Mouse (Mus musculus): ENCODE results near the gene Avil.

Gene Avil

DNA sequence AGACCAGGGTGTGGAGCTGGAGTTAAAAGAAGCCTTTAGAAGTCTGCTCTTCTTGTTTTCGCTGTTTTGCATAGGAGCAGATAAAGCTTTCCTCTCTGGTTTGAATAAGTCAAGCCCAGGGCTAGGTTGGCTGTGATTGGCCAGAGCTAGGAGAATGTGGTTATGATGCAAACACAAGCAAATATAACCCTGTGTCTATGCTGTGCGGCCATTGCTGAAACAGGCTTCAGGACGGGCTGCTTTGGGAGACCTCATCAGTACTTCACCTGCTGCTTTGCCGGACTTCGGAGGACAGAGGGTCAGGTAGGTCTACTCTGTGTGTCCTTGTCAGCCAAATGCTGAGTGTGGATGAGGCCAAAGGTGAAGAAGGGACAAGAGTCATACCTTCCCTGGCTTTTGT lies at the start of gene Avil:
Gene Avil (plus strand): TSS at position 181 of the 400 bp plus-strand sequence.
- DNase-seq: no peak

DNA sequence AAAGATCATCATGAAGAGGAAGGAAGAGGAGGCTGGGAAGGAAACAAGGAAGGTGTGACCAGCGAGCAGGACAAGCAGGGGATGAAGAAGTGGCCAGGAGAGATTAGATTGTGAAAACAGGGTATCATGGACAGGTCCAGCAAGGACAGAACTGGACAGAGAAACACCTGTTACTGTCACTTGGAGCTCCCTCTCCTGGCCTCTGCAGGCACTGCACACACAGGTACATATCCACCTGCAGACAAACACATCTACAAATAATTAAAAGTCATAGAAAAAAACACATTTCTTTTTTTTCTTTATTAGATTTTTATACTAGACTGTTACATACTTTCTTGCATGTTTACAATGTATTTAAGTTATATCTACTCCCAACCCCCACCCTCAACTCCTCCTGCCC lies 48.1 kb upstream of the Avil start:
- no peak for DNase-seq

DNA sequence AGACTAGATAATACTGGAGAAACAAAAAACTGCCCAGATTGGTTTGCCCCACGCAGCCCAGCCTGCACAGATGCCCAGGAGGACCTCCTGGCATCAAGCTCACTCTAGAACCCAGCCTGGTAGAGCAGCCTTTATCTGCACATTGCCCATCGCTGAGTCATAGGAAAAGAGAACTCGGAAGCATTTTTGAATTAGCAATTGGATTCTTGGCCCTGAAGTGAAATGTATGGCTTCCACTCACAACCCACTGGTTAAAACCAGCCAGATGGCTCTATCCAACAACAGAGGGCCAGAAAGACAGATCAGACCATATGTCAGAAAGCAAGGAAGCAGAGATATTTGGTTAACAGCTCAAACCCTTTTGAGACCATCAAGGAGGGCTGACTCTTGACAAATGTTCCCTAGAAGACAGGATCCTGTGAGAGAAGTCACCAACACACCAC lies 47.5 kb upstream of the Avil start:
- no peak for DNase-seq

DNA sequence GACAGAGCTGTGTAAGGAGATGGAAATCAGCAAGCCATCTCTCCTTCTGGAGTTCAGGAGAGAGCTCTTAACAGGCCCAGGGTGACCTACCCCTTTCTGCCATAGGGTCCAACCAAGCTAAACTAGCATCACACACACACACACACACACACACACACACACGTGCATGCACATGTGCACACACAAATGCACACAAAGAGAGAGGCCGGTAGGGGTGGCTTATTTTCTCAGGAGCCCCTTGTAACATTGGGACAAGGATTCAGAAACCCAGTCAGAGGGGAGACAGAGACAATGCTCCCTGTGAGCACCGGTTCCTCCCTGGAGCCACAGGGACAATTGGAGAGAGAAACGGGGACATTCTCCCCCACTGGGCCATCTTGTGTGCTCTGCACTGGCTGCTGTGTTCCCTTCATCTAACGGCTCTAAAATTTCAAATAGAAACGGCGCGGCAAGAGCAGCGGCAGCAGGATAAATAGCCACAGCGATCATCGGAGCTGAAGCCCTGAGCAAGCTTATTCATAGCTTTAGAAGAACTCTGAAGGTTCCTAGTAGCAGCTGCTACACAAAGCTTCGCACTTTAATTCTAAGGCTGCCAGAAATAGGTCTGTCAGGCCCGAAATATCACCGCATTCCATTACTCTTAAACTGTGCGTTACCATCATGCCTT lies 43.7 kb upstream of the Avil start:
- DNase-seq: no peak

DNA sequence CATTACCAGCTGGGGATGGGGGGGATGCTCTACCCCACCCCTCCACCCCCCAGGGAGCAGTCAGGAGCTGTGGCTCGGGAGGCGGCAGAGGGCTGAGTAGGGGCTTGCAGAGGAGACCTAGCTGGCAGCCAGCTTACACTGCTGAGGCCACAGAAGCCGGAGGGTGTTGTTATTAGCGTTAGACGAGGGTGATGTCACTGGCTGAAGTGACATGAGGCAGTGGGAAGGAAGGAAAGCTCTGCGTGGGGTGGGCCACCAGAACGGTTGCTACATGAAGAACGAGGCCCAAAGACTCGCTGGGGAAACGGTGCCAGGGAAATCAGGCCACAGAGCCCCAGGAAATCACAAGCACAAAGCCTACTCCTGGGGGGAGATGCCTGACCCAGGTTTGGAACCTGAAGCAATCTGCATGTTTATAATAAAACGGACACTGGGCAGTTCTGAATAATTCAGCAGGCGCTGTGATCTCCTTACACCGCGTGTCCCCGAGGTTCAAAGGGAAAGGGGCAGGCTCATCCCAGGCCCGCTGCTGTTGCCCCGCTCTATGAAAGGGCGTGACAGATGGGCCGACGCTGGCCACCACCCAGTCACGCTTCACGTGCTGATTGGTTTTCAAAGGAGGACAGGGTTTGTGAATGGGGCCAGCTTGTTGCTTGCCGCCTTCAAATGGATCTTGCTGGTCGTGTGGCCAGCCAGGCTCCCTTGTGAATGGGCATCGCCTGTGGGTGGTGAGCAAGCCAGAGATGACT lies 43.0 kb upstream of the Avil start:
- no peak for DNase-seq

DNA sequence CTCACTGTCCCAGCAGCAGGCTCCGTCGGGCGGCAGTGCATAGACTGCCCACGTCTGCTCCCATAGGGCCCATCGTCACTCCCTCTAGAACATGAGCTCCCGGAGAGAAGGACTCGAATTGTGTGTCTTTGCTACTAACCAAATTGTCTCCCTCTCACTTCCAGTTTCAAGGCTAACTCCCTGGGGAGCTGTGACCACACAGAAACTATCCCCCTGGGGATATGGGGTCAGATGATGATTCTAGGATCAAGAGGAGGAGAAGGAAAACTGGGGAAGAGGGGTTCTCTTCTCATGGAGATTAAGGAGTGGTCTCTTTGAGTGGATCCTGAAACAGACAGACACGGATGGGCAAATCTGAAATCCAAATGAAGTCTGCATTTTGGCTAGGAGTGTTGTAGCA lies 40.0 kb upstream of the Avil start:
- no peak for DNase-seq

DNA sequence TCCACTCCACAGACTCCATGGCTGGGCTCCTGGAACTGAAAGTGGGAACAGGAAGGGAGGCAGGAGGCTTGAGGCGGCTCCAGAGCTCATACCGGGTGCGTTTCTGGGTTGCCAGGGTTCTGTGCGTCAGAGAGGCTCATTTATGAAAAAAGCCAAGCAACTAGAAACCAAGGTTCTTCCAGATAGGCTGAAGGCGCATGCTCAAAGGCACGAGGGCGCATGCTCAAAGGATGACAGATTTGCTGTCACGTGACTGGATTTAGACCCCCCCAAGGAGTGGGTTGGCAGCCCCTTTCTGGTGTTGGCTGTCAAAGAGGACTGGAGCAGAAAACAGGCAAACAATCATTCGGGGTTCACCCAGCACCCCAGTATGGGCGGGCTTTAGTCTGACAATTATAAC lies 38.8 kb upstream of the Avil start:
- DNase-seq: no peak

DNA sequence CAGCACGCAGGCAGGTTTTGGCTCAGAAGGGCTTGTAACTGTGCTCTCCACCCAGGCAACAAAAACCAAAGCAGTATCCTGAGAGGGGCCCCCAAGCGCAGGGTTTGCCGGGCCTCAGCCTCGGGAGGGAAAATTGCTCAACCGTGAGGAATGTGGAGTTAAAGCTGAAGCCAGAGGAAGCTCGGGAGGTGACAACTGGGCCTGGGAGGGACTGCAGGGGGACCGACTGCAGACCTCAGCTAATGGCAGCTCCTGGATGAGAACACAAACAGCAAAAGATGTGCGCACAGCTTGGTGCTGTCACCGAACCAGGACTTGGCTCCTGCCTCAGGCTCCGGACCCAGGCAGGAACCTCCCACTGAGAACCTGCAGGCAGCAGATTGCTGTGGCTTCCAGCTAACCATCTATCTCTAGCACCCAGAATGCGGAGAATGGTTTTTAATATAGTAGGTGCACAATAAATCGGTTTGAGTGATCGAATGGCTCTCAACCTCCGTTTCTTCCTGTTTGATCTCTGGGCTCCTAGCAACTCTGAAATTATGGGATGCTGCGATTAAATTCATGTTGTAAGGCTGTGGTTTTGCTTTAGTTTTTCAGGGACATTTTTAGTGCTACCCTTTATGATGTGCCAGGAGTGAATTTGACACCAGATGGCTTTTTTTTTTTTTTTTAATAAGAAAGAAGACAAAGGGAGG lies 38.1 kb upstream of the Avil start:
- no peak for DNase-seq

DNA sequence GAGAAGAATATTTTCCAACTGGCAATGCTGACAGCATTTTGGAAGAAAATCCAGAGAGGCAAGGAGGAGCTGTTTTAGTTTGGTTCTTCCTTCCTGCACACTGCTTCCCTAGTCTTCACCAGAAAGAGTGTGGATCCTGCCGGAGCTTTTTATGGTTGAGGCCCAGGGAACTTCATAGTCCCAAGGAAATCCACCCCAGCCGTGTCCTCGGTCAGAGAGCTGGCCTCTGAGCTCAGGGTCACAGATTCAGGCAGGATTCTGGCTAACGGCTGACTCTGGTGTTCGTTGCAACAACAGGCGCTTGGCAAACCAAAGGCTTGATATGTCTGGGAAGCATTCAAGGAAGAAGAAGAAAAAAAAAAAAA lies 37.6 kb upstream of the Avil start:
- no peak for DNase-seq

DNA sequence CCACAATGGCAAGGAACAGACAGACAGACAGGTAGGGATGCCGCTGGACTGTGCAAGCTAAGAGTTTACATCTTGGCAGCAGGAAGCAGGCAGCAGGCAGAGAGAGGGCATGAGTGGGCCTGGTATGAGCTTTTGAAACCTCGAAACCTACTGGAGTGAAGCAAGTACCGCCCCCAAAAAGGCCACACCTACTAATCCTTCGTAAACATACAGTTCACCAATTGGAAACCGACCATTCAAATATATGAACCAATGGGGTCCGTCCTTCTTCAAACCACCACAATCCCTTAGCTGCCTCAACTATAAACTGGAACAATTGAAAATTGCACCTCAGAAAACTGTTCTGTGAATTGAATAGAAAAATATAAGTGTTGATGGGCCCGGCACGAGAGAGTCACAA lies 36.7 kb upstream of the Avil start:
- DNase-seq: no peak

DNA sequence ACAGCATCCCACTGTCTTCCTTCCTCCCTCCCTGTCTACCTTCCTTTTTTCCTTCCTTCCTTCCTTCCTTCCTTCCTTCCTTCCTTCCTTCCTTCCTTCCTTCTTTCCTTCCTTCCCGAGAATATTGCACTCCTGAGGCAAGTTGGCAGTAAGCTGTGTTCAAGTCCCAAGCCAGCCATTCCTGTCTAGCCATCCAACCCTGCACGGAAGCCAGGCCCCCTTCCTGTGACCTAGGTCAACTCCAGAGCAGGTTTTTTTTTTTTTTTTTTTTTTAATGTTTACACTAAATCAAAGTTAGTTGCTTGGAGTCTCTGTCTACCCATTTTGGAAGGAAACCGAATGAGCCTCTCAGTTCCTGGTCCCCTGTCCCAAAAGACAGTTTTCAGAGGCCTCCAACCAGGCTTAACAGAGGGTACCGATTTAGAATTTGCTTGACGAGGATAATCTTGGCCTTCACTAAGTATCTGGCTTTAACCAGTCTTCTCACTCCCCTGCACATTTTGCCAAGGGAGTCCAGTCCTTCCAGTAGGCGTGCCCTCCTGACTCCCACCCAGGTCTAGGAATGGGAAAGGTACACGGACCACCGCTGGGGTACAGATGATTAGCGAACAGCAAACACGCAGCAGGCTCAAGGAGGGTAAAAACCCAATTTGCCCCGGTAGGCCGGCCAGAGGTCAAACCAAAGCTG lies 29.0 kb upstream of the Avil start:
- no peak for DNase-seq

DNA sequence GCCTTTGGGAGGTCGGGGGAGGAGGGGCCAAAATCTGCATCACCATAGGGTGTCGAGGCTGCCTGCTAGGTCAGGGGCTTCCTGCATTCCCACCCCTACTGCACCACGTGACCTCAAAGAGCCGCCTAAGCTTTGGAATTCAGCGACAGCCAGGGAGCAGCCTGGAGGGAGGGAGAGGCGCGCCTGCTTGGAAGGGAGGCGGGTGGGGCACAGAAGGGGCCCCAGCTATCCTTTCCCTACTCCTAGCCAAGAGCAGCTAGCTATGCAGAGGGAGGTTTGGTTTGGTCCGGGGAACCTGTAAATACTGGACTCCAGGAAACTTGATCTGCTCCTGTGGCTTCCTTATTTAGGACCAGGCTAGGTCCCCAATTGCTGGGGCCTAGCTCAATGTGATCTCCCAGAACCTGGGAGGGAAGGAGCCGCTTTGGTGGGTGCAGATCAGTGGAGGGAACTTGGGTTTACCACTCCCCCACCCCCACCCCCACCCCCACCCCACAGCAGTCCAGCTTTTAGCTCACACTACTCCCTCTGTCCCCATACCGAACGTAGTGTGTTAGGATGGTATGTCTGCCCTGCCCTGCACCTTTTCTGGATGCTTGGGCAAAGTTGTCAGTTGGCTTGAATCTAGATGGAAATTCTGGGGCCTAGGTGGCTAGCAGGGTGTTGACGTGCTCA lies 28.3 kb upstream of the Avil start:
- no peak for DNase-seq

DNA sequence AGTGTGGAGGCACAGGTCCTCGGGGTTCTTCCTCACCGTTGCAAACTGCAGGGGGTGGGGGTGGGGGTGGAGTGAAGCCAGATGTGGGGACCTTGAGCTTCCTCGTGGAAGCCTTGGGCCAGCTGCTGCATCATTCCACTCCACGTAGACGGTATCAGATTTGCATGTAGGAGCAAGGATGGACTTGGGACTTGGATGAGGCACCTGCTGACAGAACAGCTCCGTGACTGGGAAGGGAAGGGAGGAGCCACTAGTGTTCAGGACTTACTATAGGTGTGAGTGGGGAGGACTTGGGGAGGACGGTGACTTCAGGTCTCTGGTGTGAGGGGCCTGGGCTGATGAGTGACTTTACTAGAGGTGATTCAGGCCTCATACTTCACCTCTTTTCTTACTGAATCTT lies 27.5 kb upstream of the Avil start:
- DNase-seq: no peak

DNA sequence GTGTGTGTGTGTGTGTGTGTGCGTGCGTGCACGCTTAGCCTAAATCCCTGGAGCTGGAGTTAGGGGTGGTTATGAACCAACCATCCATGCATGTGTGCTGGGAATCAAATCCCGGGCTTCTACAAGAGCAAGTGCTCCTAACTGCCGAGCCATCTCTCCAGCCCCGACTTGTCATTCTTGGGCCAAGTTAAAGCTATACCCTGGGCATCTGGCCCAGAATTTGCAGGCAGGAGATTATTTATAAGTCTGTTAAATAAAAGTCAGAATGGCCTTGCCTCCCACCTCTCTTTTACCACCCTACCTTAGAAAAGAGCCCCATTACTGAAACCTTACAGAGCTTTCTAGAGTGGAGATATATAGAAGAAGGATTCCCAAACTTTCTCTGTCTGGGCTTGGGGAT lies 24.8 kb upstream of the Avil start:
- no peak for DNase-seq

DNA sequence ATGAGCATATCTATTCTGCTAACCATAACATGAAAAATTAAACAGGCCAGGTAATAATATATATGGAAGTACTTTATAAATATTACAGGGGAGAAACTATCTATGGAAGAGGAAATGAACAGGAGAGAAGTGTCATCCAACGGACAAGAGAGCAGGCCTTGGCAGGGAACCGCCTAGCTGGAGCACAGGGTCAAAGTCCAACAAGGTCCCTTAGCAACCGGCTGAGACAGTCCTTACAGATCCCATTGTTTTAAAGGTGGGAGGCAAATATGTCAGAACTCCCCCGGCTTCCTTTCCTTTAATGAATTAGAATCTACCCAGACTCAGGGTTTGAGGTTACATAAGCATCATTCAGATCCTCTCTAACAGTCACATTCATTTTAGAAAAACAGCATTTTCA lies 23.4 kb upstream of the Avil start:
- no peak for DNase-seq

DNA sequence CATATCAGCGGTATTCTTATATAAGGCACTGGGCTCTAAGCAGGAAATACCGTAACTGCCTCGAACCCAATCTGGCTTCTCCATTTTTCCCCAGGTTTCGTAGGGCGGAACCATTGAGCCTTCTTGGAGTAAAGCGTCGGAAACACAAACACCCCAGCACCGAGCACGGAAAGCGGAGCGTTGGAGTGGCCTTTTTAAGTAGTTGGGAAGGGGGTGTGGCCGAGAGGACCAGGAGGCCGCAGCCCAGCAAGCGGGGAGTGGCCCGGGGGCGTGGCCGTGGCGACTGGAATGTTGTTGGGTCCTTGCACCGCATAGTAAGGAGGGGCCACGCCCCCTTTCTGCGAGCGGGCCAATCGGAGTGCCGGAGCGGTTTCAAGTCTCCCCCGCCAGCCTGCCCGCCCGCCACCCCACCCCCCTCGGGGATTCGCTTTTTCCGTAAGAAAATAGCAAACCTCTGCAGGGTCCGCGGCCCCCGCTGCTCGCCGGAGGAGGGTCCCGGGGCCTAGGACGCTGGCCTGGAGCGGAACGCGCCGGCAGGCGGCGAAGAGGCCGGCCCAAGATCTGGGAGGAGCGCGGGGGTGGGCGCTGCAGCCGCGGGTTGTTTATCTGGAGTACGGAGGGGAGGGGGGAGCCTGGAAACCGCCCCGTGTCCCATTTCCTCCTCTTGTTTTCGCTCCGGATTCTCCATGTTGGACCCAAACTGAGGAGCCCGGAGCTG lies 22.1 kb upstream of the Avil start, which contains the start of gene Ctdsp2:
Gene Ctdsp2 (plus strand): TSS at position 441 of the 718 bp plus-strand sequence.
- peak; percentile 99 for DNase-seq

DNA sequence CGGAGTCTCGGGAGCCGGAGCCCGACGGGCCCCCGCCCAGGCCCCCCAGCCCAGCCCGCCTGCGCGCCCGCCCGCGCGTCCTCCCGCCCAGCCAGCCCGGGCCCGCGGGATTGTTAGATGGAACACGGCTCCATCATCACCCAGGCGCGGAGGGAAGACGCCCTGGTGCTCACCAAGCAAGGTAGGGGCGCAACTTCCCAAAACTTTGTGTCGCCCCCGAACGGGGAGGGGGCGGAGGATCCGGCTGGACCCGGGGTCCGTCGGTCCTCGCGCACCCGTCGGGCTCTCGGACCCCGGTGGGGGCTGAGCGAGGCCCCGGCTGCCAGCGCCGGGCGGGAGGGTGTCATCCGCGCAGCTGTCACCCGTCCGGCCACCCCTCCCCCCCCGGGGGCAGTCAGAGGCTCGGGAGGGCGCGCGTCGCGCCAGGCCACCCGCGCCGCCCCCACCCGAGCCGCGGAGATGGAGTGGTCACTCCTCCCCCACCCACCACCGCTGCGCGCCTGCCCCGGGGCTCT lies 21.3 kb upstream of the Avil start:
- peak; percentile 74 for DNase-seq

DNA sequence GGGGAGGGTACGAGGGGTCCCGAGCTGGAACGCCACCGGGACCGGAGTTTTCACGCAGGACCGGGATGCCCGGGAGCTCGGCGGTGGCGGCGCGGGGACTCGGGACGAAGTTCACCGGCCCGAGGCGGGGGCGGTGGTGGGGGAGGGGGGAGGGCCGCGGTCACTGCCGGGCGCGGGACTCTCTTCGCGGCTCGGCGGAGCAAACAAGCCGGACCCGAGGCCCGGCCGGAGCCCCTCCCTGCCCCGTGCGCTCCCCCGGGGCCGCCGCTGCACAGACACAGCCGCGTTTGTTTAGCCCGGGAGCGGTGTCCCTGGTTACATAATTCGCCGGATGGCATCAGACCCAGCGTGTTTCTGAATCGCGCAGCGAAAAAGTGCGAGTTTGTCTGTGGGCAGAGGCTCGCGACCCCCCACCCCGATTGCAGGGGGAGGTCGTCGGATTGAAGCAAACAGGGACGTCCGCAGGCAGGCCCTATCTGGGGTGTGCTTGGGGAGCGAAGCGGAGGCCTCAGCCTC lies 20.8 kb upstream of the Avil start:
- peak; percentile 65 for DNase-seq

DNA sequence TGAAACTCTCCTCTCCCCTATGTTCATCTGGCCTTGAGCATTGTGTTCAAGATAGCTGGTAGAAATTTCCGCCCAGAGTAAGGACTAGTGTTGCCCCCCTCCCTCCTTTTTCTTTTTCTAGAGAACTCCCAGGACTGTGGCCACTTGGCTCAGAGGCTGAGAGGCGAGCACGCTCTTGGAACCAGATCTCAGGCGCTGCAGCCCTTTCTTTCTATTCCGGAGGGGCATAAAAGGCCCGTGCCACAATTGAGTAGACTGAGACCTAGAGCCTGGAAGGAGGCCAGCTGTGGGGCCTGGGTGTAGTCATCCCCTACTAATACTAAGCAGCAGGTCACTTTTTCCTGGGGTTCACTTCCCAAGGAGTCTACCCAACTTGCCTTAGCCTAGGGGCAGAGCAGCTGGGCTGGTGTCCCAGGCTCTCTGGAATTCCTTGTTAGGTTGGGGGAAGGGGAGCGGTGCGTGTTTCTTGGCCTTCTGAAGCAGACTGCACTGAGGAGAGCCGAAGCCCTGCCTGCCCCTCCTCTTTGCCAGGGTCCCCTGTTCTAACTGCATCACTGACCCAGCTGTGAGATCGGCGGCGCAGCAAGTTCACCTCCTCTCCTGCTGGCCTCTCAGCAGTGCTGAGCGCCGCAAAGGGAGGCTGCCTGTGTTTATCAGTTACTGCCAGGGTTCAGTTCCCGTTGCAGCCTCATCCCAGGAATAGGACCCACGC lies 20.1 kb upstream of the Avil start:
- DNase-seq: peak; percentile 53

DNA sequence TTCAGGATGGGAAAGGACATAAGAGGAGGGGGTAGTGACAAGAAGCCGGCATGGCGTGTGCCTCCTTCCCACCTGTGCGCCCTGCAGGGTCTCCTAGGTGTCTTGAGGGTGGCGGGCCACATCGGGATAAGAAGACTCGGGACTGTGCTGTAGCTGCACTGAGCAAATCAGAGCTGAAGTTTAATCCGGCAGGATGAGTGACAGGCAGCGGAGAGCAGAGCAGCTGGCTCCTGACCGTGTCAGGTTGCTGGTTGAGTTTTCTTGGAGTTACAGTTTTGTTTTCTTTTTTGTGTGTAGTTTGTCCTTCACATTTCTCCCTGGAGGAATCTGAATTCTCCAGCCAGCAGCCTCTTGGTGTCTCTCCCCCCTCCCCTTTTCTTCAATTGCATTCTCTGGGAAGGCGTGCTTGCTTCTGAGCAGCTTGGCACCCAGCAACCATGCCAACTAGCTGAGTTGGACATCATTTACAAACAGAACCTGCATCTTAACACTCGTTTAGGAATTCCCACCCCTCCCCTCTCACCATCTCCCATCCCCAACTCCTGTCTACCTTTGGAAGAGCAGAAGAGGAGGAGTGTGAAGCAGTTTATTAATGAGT lies 19.5 kb upstream of the Avil start:
- DNase-seq: no peak

DNA sequence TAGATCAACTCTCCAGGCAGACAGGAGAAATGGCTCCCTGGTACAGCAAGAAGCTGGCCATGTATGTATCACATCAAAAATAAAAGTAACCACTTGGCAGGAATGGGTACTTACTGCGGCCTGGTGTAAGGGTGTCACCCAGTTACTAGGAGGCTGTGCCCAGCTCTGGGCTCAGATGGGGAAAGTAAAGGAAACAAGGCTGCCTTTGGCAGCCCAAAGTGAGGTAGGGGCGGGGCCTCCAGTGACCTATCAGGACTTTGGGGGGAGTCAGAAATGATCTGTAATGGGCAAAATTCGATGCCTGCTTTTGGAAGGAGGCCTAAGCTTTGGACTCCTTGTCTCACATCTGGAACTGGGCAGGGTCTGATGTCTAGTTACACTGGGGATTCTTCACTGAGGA lies 18.8 kb upstream of the Avil start:
- DNase-seq: no peak
